Mouse (Mus musculus) hindlimb bud, embryonic 11.5 days (tissue): ENCODE results near the gene Casq2.

Source experiments
- DNase-seq: peaks from one replicate; pipeline ENCODE4 v3.0.0-alpha.2; 2012; ENCODE audit warnings: low read depth, low spot score; ENCODE audit errors: extremely low spot score

Casq2 gene

GRCm38 (mm10) chr3:102086283-102086682 is at the start of gene Casq2:
Gene Casq2, plus strand, starts transcription at chr3:102086415.
- DNase-seq, result no peak

DNA sequence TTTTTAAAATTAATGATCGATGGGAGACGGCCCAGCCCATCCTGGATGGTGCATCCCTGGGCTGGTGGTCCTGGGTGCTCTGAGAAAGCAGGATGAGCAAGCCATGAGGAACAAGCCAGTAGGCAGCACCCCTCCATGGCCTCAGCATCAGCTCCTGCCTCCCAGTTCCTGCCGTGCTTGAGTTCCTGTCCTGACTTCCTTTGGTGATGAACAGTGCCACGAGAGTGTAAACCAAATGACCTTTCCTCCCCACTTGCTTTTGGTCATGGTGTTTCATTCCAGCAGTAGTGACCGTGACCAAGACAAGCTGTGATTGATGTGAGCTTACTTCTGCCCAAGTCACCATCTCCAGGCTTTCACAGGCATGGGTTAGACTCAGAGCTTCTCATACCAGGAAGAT is 48.4 kb upstream of the Casq2 start:
- no peak for DNase-seq

DNA sequence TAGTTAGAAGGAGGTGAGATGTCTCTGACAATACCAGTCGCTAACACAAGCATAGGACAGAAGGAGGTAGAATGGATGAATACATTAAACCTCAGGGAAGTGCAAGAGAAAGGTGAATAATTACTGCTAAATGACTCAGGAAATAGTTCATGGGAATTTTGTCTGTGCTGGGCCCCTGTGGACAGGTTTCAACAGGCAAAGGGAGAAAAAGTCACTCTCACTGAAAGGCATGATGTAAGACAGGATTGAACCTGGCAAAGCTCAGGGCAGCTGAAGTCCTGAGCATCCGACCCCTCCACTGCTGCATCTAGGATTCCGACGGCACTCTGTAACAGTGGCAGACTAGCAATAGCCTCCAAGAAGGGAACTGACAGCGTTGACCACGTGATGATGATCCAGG is 47.6 kb upstream of the Casq2 start:
- no peak for DNase-seq

GRCm38 (mm10) chr3:102041632-102042031 is 44.6 kb upstream of the Casq2 start:
- no peak for DNase-seq

DNA sequence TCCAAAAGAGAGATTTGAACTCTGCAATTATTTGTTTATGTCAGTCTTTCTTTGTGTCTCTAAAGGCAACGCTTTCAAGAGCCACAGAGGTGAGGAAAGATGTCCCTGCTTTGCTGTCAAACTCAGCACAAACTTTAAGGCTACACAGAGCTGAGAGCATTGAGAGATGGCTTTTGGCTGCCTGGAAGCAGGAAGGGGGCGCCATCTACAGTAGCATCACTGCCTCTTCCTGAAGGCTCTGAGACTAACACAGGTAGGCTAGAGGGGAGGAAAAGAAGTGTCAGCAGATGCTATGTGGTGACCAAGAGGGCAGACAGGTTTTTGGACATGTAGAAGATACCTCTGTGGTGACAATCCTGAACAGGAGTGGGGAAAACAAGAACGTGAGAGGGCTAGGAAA is 41.1 kb upstream of the Casq2 start:
- no peak for DNase-seq

GRCm38 (mm10) chr3:102047532-102047931 is 38.7 kb upstream of the Casq2 start:
- DNase-seq, result no peak

- DNase-seq, result no peak
Observed at GRCm38 (mm10) chr3:102049207-102050104, 36.8 kb upstream of the Casq2 start.

GRCm38 (mm10) chr3:102052036-102052435 is 34.2 kb upstream of the Casq2 start:
- DNase-seq, result no peak

DNA sequence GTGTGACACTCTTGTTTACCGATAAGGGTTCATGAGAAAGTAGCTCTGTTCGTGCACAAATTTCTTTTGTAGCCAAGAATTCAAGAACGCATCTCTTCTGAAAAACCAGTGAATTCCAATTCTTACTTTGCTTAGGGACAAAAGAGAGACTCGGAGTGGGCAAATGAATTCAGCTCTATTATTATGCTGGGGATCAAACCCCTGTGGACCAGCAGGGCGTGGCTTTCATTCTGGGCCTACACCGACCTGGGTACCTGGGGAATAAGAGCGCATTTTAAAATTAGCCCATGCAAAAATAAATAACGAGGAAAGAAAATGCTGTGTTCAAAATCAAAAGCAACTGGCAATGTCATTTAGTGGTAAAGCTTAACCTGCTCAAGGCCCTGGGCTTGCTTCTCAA is 32.9 kb upstream of the Casq2 start:
- DNase-seq, result no peak

- DNase-seq, result no peak
Observed at GRCm38 (mm10) chr3:102055878-102056277, 30.3 kb upstream of the Casq2 start.

DNA sequence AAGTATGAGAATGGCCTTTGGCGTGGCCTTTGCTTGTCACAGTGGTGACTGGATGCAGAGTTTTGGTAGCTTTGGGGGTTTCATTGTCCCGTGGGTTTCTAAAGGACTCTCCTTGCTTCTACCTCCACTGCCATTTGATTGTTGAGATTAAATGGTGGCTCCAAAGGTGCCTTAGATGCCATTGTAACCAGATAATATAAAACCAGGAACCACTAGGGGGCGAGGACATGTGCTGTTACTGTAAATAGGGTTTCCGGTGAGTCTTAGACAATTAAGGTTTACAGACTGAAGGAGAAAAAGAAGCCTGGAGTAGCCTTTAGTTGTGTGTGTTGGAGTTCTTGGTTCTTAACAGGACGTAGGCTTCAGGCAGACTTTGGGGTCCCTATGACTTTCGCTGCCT is 26.1 kb upstream of the Casq2 start:
- no peak for DNase-seq

DNA sequence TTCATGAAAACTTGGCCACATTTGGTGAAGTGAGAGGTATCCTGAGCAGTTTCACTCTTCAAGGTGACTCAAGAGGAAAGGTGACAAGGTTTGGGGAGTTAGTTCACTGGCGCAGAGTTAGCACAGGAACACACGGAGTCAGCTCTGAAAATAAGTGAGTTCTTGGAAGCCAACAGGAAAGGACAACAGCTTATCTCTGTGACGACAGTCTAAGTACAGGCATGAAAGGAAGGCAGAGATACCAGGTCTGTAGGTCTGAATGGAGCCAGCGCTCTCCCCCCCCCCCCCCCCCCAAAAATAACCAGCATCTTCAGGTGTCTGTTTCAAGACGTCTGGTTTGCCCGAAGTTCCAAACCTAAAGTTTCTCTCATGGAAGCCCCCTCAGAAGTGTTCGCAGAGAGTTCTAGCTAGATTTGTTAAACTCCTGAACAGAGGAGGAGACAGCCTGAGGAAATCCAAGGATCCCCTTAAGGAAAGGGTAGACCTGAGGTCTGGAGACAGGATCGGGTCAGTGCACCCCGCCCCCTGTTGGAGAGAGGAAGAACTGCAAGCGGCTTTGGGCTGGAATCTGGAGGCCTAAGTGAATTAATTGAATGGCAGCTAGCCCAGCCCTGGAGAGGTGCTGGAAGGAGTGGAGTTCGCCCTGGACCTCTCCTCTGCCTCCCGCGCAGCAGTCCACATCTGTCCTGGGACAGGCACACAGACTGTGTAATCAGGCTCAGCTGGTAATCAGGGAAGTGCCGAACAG is 24.1 kb upstream of the Casq2 start:
- DNase-seq, result peak; percentile 35

DNA sequence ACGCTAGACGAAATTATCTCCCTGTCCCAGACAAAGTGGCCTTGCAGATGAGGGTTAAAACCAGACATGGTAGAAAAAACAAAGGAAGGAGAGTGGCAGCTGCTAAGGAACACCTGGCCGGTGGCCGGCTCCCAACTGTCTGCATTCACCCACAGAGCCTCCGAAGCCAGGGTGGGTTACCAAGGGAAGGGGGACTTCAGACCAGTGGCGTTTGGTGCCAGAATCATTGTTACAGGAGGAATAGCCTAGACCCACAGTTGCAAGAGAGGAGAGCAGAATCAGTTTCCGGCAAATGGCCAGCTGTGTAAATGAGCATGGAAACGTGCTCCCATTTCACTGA is 23.6 kb upstream of the Casq2 start:
- no peak for DNase-seq

- DNase-seq, result no peak
Observed at GRCm38 (mm10) chr3:102063273-102064120, 22.7 kb upstream of the Casq2 start.

GRCm38 (mm10) chr3:102064566-102064965 is 21.6 kb upstream of the Casq2 start:
- DNase-seq, result no peak

GRCm38 (mm10) chr3:102067306-102067705 is 18.9 kb upstream of the Casq2 start:
- DNase-seq, result no peak

- DNase-seq, result no peak
Observed at GRCm38 (mm10) chr3:102067861-102068260, 18.4 kb upstream of the Casq2 start.

- DNase-seq, result no peak
Observed at GRCm38 (mm10) chr3:102069260-102069659, 17.0 kb upstream of the Casq2 start.

DNA sequence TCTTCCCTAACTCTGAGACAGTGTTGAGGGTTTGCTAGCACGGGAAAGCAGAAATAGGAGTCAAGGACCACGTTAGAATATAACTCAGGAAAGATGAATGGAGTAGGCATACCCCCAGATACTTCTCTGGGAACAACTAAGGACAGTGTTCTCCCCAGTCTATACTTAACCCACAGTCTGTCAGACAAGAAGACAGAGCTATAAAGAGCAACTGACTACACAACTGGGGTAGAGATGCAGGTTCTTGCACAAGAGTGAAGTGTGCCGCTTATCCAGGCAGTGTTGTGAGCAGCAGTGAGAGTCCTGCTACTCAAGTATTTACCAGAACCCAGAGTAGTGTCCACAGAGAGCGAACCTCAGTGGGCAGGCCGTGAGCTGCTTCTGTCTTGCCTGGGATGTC is 16.5 kb upstream of the Casq2 start:
- DNase-seq, result no peak

DNA sequence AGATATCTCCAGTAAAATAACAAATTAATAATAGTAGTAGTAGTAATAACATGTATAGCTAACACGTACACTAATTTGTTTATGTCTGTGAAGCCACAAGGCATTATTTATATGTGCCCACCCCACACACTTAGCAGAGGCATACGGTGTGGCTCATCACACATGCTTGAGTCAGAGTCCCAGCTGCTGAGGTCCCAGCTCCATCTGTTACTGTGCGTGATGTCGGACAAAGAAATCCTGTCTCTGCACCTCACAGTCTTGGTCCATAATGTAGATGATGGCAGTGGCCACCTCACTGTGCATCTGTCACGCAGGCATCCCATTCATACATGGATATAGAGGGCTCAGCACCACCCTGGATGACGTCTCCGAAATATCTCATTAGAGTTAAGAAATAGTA is 15.9 kb upstream of the Casq2 start:
- no peak for DNase-seq

DNA sequence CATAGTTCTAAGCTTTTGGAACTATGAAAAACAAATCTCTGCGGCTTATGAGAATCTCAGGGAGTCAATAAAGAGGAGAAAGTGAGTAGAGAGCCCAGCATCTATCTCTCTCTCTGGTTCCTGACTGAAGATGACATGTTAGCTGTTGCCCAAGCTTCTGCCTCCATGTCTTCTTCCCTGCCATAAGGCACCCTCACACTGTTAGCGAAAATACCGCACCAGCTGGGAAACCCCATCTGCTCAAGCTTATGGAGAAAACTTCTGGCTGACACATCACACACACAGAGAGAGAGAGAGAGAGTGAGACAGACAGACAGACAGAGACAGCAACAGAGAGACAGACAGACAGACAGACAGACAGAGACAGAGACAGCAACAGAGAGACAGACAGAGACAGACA is 15.2 kb upstream of the Casq2 start:
- no peak for DNase-seq
